Mouse (Mus musculus): ENCODE data around the gene Capn12. TPM values are rescaled to one million over a fixed set of nuclear protein-coding genes. Genes with fewer than 3 reads are reported as not detected.

The Capn12 gene
- total and polyA plus RNA-seq, 3 experiments: 0.02 to 0.22 TPM; not detected in 1

- Histone ChIP-seq H3K27me3 (ENCODE audit: insufficient read depth, low read length) (no peaks in the 10 kb centered on the region), H3K36me3 (replicated peaks) (peaks cover 98% of the 10 kb centered on the region), H3K4me3 (ENCODE audit: low read depth, low read length) (no peak overlapping the region), H3K4me1 (ENCODE audit: insufficient read depth, low read depth, low read length) (peaks cover 10% of the 10 kb centered on the region; the same call in 1 of the 2 replicates), H3K9me3 (replicated peaks) (no peaks in the 10 kb centered on the region)
- TF ChIP-seq GATA2 (IDR thresholded peaks at IDR 0.05; ENCODE audit: borderline replicate concordance, low read depth, low read length) (no peak), TAL1 (conservative IDR thresholded peaks at IDR 0.05; ENCODE audit: low read depth, low read length) (no peak), GATA1 (IDR thresholded peaks at IDR 0.05; ENCODE audit: borderline replicate concordance, low read length) (no peak), CTCF (IDR thresholded peaks at IDR 0.05; ENCODE audit: low read depth, low read length) (no peak), POLR2AphosphoS5 (IDR thresholded peaks at IDR 0.05; ENCODE audit: insufficient replicate concordance, low read depth, low read length) (no peak)
- DNase-seq (ENCODE audit: low spot score) (no peak), ATAC-seq (ENCODE audit: extremely low read depth, insufficient number of reproducible peaks, low FRiP score, poor library complexity, severe bottlenecking) (no peak)
These were observed 13.7 kb downstream of the Capn12 start for GRCm38 (mm10) chr7:28894942-28895341.

- Histone ChIP-seq H3K9me3 (replicated peaks) (no peaks in the 10 kb centered on the region), H3K27me3 (ENCODE audit: insufficient read depth, low read length) (no peaks in the 10 kb centered on the region), H3K4me1 (ENCODE audit: insufficient read depth, low read depth, low read length) (peaks cover 5% of the 10 kb centered on the region; the same call in 1 of the 2 replicates), H3K36me3 (replicated peaks) (peaks cover 98% of the 10 kb centered on the region), H3K4me3 (ENCODE audit: low read depth, low read length) (no peak overlapping the region)
- no peak for TF ChIP-seq TAL1 (conservative IDR thresholded peaks at IDR 0.05; ENCODE audit: low read depth, low read length)
- no peak for TF ChIP-seq GATA2 (IDR thresholded peaks at IDR 0.05; ENCODE audit: borderline replicate concordance, low read depth, low read length)
- no peak for TF ChIP-seq GATA1 (IDR thresholded peaks at IDR 0.05; ENCODE audit: borderline replicate concordance, low read length)
- no peak for TF ChIP-seq POLR2AphosphoS5 (IDR thresholded peaks at IDR 0.05; ENCODE audit: insufficient replicate concordance, low read depth, low read length)
- no peak for TF ChIP-seq CTCF (IDR thresholded peaks at IDR 0.05; ENCODE audit: low read depth, low read length)
- no peak for DNase-seq (ENCODE audit: low spot score)
- ATAC-seq (ENCODE audit: extremely low read depth, insufficient number of reproducible peaks, low FRiP score, poor library complexity, severe bottlenecking): no peak
These were observed 16.4 kb downstream of the Capn12 start for GRCm38 (mm10) chr7:28897661-28898060.

GRCm38 (mm10) chr7:28899972-28900371 lies 18.8 kb downstream of the Capn12 start:
- no peaks in the 10 kb centered on the region for H3K9me3 ChIP-seq (replicated peaks)
- DNase-seq (ENCODE audit: low spot score) (no peak), ATAC-seq (ENCODE audit: extremely low read depth, insufficient number of reproducible peaks, low FRiP score, poor library complexity, severe bottlenecking) (no peak)
- no peak overlapping the region for H3K4me3 ChIP-seq (ENCODE audit: low read depth, low read length)
- H3K36me3 ChIP-seq (replicated peaks): peaks cover 99% of the 10 kb centered on the region
- TF ChIP-seq GATA1 (IDR thresholded peaks at IDR 0.05; ENCODE audit: borderline replicate concordance, low read length) (no peak), GATA2 (IDR thresholded peaks at IDR 0.05; ENCODE audit: borderline replicate concordance, low read depth, low read length) (no peak), TAL1 (conservative IDR thresholded peaks at IDR 0.05; ENCODE audit: low read depth, low read length) (no peak), CTCF (IDR thresholded peaks at IDR 0.05; ENCODE audit: low read depth, low read length) (no peak), POLR2AphosphoS5 (IDR thresholded peaks at IDR 0.05; ENCODE audit: insufficient replicate concordance, low read depth, low read length) (no peak)
- H3K27me3 ChIP-seq (ENCODE audit: insufficient read depth, low read length): no peaks in the 10 kb centered on the region
- peaks cover 3% of the 10 kb centered on the region; the same call in 1 of the 2 replicates for H3K4me1 ChIP-seq (ENCODE audit: insufficient read depth, low read depth, low read length)

GRCm38 (mm10) chr7:28901311-28902125 lies 20.3 kb downstream of the Capn12 start:
- Histone ChIP-seq H3K4me3 (ENCODE audit: low read depth, low read length) (no peak overlapping the region), H3K27me3 (ENCODE audit: insufficient read depth, low read length) (no peaks in the 10 kb centered on the region), H3K9me3 (replicated peaks) (no peaks in the 10 kb centered on the region), H3K4me1 (ENCODE audit: insufficient read depth, low read depth, low read length) (no peaks in the 10 kb centered on the region), H3K36me3 (replicated peaks) (peaks cover 99% of the 10 kb centered on the region)
- no peak for DNase-seq (ENCODE audit: low spot score)
- no peak for ATAC-seq (ENCODE audit: extremely low read depth, insufficient number of reproducible peaks, low FRiP score, poor library complexity, severe bottlenecking)
- TF ChIP-seq TAL1 (conservative IDR thresholded peaks at IDR 0.05; ENCODE audit: low read depth, low read length) (no peak), GATA2 (IDR thresholded peaks at IDR 0.05; ENCODE audit: borderline replicate concordance, low read depth, low read length) (no peak), POLR2AphosphoS5 (IDR thresholded peaks at IDR 0.05; ENCODE audit: insufficient replicate concordance, low read depth, low read length) (no peak), CTCF (IDR thresholded peaks at IDR 0.05; ENCODE audit: low read depth, low read length) (no peak), GATA1 (IDR thresholded peaks at IDR 0.05; ENCODE audit: borderline replicate concordance, low read length) (no peak)

- Histone ChIP-seq H3K27me3 (ENCODE audit: insufficient read depth, low read length) (no peaks in the 10 kb centered on the region), H3K4me3 (ENCODE audit: low read depth, low read length) (no peak overlapping the region), H3K9me3 (replicated peaks) (no peaks in the 10 kb centered on the region), H3K36me3 (replicated peaks) (peaks cover 99% of the 10 kb centered on the region), H3K4me1 (ENCODE audit: insufficient read depth, low read depth, low read length) (no peaks in the 10 kb centered on the region)
- TF ChIP-seq GATA2 (IDR thresholded peaks at IDR 0.05; ENCODE audit: borderline replicate concordance, low read depth, low read length) (no peak), POLR2AphosphoS5 (IDR thresholded peaks at IDR 0.05; ENCODE audit: insufficient replicate concordance, low read depth, low read length) (no peak), TAL1 (conservative IDR thresholded peaks at IDR 0.05; ENCODE audit: low read depth, low read length) (no peak), GATA1 (IDR thresholded peaks at IDR 0.05; ENCODE audit: borderline replicate concordance, low read length) (no peak), CTCF (IDR thresholded peaks at IDR 0.05; ENCODE audit: low read depth, low read length) (no peak)
- ATAC-seq (ENCODE audit: extremely low read depth, insufficient number of reproducible peaks, low FRiP score, poor library complexity, severe bottlenecking): no peak
- no peak for DNase-seq (ENCODE audit: low spot score)
These were observed 21.0 kb downstream of the Capn12 start for GRCm38 (mm10) chr7:28902180-28902579.

GRCm38 (mm10) chr7:28902809-28903208 lies 21.6 kb downstream of the Capn12 start:
- Histone ChIP-seq H3K4me1 (ENCODE audit: insufficient read depth, low read depth, low read length) (no peaks in the 10 kb centered on the region), H3K27me3 (ENCODE audit: insufficient read depth, low read length) (no peaks in the 10 kb centered on the region), H3K4me3 (ENCODE audit: low read depth, low read length) (no peak overlapping the region), H3K36me3 (replicated peaks) (peaks cover 99% of the 10 kb centered on the region), H3K9me3 (replicated peaks) (no peaks in the 10 kb centered on the region)
- DNase-seq (ENCODE audit: low spot score) (no peak), ATAC-seq (ENCODE audit: extremely low read depth, insufficient number of reproducible peaks, low FRiP score, poor library complexity, severe bottlenecking) (no peak)
- TF ChIP-seq CTCF (IDR thresholded peaks at IDR 0.05; ENCODE audit: low read depth, low read length) (no peak), TAL1 (conservative IDR thresholded peaks at IDR 0.05; ENCODE audit: low read depth, low read length) (no peak), GATA2 (IDR thresholded peaks at IDR 0.05; ENCODE audit: borderline replicate concordance, low read depth, low read length) (no peak), GATA1 (IDR thresholded peaks at IDR 0.05; ENCODE audit: borderline replicate concordance, low read length) (no peak), POLR2AphosphoS5 (IDR thresholded peaks at IDR 0.05; ENCODE audit: insufficient replicate concordance, low read depth, low read length) (no peak)
